9 mouse cellular contexts compared by ENCODE assay signal in the genomic region with DNA sequence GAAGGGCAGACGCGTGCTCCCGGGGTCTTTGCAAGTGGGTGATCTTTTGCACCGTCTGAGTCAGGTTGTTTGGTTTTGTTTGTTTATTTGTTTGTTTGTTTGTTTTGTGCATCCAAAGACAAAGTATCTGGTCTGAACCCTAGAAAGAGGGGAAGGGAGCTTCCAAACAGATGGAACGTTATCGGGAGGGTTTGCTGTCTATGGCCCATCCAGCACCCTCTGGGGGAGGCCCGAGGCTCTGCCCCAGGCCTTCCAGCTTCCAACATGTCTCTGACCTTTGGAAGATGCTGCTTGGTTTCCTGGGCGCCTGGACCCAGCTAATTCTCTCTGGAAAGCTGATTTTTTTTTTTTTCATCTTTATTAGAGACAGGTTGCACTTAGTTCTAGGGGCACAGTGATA. TPM values are rescaled to one million over a fixed set of nuclear protein-coding genes. Genes with fewer than 3 reads are reported as not detected.
DNase-seq lines count a peak whose midpoint lies in the region; ATAC-seq lines count a peak whose summit lies in the region.
"Had no signal": no experiment of that assay in that cellular context is flagged by ENCODE, and none has a peak within 500 bp of the region (broad histone marks: within the 10 kb centered on the region; RNA-seq: fewer than 3 reads in every experiment).

No protein-coding gene starts in this region.

- H3K9ac ChIP-seq in hindbrain, embryonic 11.5 days (ENCODE audit: low read depth, low read length): no peak overlapping the region
- no peak overlapping the region; the same call in 1 of the 2 replicates for H3K9ac ChIP-seq in midbrain, embryonic 13.5 days (replicated peaks)

- no peaks in the 10 kb centered on the region for H3K36me3 ChIP-seq in heart, embryonic 10.5 days
- H3K36me3 ChIP-seq in hindbrain, embryonic 11.5 days (ENCODE audit: control insufficient read depth, insufficient read depth, low read length): no peaks in the 10 kb centered on the region
- H3K36me3 ChIP-seq in midbrain, embryonic 13.5 days: no peaks in the 10 kb centered on the region

- 17% methylated on average over 8 of the region's 8 CpGs for WGBS in heart, embryonic 10.5 days
- WGBS in hindbrain, embryonic 11.5 days: 17% methylated on average over 8 of the region's 8 CpGs
- WGBS in midbrain, embryonic 13.5 days: 17% methylated on average over 8 of the region's 8 CpGs

- H3K4me2 ChIP-seq in hindbrain, embryonic 11.5 days (replicated peaks; ENCODE audit: low read depth, low read length): peak overlapping the region; percentile 98; the same call in 1 of the 2 replicates
- H3K4me2 ChIP-seq in midbrain, embryonic 13.5 days (replicated peaks): peak overlapping the region; percentile 98

- peaks cover 5% of the 10 kb centered on the region; the same call in 1 of the 2 replicates for H3K9me3 ChIP-seq in heart, embryonic 10.5 days
- H3K9me3 ChIP-seq in hindbrain, embryonic 11.5 days (ENCODE audit: control insufficient read depth, low read length): no peaks in the 10 kb centered on the region
- peaks cover 4% of the 10 kb centered on the region; the same call in 1 of the 2 replicates for H3K9me3 ChIP-seq in midbrain, embryonic 13.5 days

- H3K4me1 ChIP-seq in heart, embryonic 10.5 days: peaks cover 20% of the 10 kb centered on the region
- peaks cover 8% of the 10 kb centered on the region; the same call in 1 of the 2 replicates for H3K4me1 ChIP-seq in hindbrain, embryonic 11.5 days (replicated peaks; ENCODE audit: control insufficient read depth, insufficient read depth, low read length)
- peaks cover 22% of the 10 kb centered on the region for H3K4me1 ChIP-seq in midbrain, embryonic 13.5 days (replicated peaks)

- H3K27me3 ChIP-seq in heart, embryonic 10.5 days (ENCODE audit: insufficient read depth, poor library complexity, severe bottlenecking): peaks cover 60% of the 10 kb centered on the region
- peaks cover 31% of the 10 kb centered on the region for H3K27me3 ChIP-seq in hindbrain, embryonic 11.5 days (ENCODE audit: control insufficient read depth, insufficient read depth, low read length)
- peaks cover 41% of the 10 kb centered on the region for H3K27me3 ChIP-seq in midbrain, embryonic 13.5 days

- peak overlapping the region; percentile 81; the same call in 1 of the 2 replicates for H3K4me3 ChIP-seq in heart, embryonic 10.5 days
- H3K4me3 ChIP-seq in hindbrain, embryonic 11.5 days (ENCODE audit: low read depth, low read length): no peak overlapping the region
- H3K4me3 ChIP-seq in midbrain, embryonic 13.5 days (replicated peaks): peak overlapping the region; percentile 72

- H3K27ac ChIP-seq in heart, embryonic 10.5 days: no peak overlapping the region
- no peak overlapping the region for H3K27ac ChIP-seq in hindbrain, embryonic 11.5 days (ENCODE audit: low read depth, low read length)
- no peak overlapping the region for H3K27ac ChIP-seq in midbrain, embryonic 13.5 days

- ATAC-seq in hindbrain, embryonic 11.5 days (ENCODE audit: low FRiP score): no peak
- no peak for ATAC-seq in midbrain, embryonic 13.5 days
- ATAC-seq in granulocyte monocyte progenitor cell, adult 5-6 weeks (replicated peaks; ENCODE audit: poor library complexity, severe bottlenecking): no peak

- no peak for DNase-seq in heart, embryonic 10.5 days (ENCODE audit: low spot score)
- no peak for DNase-seq in heart, postnatal 4 days
- DNase-seq in brain, adult 2 months (ENCODE audit: low read depth, low spot score): peak; percentile 58
- DNase-seq in hindbrain, embryonic 11.5 days (ENCODE audit: low spot score): no peak
- DNase-seq in spleen, postnatal 4 days (ENCODE audit: low spot score in 2 of 2): no peak
- DNase-seq in right cerebral cortex, postnatal 10 days (ENCODE audit: low spot score in 2 of 2): no peak

RNA-seq across cellular contexts. Expression of a gene that starts 1.4 kb away (rescaled TPM):
- polyA plus RNA-seq in heart, embryonic 10.5 days (2016; fragmentation: Nextera tagmentation; extraction: Ambion mirVana): 3.4 and 5.1 TPM in 2 replicates
- 1 to 10 TPM in 1 of 2 experiments, under 1 TPM in 1; 0.74 to 1.2 TPM for total RNA-seq in heart, postnatal 4 days (2021)
- polyA plus RNA-seq in hindbrain, embryonic 11.5 days (2014; fragmentation: Nextera tagmentation; extraction: Ambion mirVana): 2.9 and 3.4 TPM in 2 replicates
- polyA plus RNA-seq in midbrain, embryonic 13.5 days (2015; fragmentation: Nextera tagmentation; extraction: Ambion mirVana): 4.6 and 5.9 TPM in 2 replicates
- not detected in 2 replicates for total RNA-seq in granulocyte monocyte progenitor cell, adult 5-6 weeks (2014; fragmentation: Nextera tagmentation)
- total RNA-seq in granulocyte monocyte progenitor cell, adult 5-6 weeks (2017): 0.04 TPM in 1 of 2 replicates, not detected in the other

RNA-seq across cellular contexts. Expression of a gene that starts 22.4 kb away (rescaled TPM):
- not detected in 2 replicates for polyA plus RNA-seq in heart, embryonic 10.5 days (2016; fragmentation: Nextera tagmentation; extraction: Ambion mirVana)
- not detected for total RNA-seq in heart, postnatal 4 days (2021)
- polyA plus RNA-seq in hindbrain, embryonic 11.5 days (2014; fragmentation: Nextera tagmentation; extraction: Ambion mirVana): not detected in 2 replicates
- polyA plus RNA-seq in midbrain, embryonic 13.5 days (2015; fragmentation: Nextera tagmentation; extraction: Ambion mirVana): not detected in 2 replicates
- not detected in 2 replicates for total RNA-seq in granulocyte monocyte progenitor cell, adult 5-6 weeks (2014; fragmentation: Nextera tagmentation)
- not detected in 2 replicates for total RNA-seq in granulocyte monocyte progenitor cell, adult 5-6 weeks (2017)
- total RNA-seq: adrenal gland, adult 2 months had no signal
- polyA plus RNA-seq: adrenal gland, adult 2 months had no signal

RNA-seq across cellular contexts. Expression of a gene that starts 36.0 kb away (rescaled TPM):
- polyA plus RNA-seq in heart, embryonic 10.5 days (2016; fragmentation: Nextera tagmentation; extraction: Ambion mirVana): not detected in 2 replicates
- total RNA-seq in heart, postnatal 4 days (2021): not detected
- polyA plus RNA-seq in hindbrain, embryonic 11.5 days (2014; fragmentation: Nextera tagmentation; extraction: Ambion mirVana): not detected in 2 replicates
- polyA plus RNA-seq in midbrain, embryonic 13.5 days (2015; fragmentation: Nextera tagmentation; extraction: Ambion mirVana): not detected in 2 replicates
- total RNA-seq in granulocyte monocyte progenitor cell, adult 5-6 weeks (2014; fragmentation: Nextera tagmentation): not detected in 2 replicates
- not detected in 2 replicates for total RNA-seq in granulocyte monocyte progenitor cell, adult 5-6 weeks (2017)
- total RNA-seq: adrenal gland, adult 2 months had no signal
- polyA plus RNA-seq: adrenal gland, adult 2 months had no signal

RNA-seq across cellular contexts. Expression of a gene that starts 41.9 kb away (rescaled TPM):
- polyA plus RNA-seq in heart, embryonic 10.5 days (2016; fragmentation: Nextera tagmentation; extraction: Ambion mirVana): 3.8 and 5.5 TPM in 2 replicates
- total RNA-seq in heart, postnatal 4 days (2021): 1 to 10 TPM; 3.4 to 3.5 TPM
- polyA plus RNA-seq in hindbrain, embryonic 11.5 days (2014; fragmentation: Nextera tagmentation; extraction: Ambion mirVana): 0.42 and 0.78 TPM in 2 replicates
- polyA plus RNA-seq in midbrain, embryonic 13.5 days (2015; fragmentation: Nextera tagmentation; extraction: Ambion mirVana): 0.82 and 1.0 TPM in 2 replicates
- 6.6 and 18.6 TPM in 2 replicates for total RNA-seq in granulocyte monocyte progenitor cell, adult 5-6 weeks (2014; fragmentation: Nextera tagmentation)
- total RNA-seq in granulocyte monocyte progenitor cell, adult 5-6 weeks (2017): 6.0 and 10.2 TPM in 2 replicates
